Mouse (Mus musculus): Measurements from ENCODE around the gene Ncoa1. TPM values are rescaled to one million over a fixed set of nuclear protein-coding genes. Genes with fewer than 3 reads are reported as not detected.
"Not testable (repeated sequence)": the region's sequence is repeated elsewhere in the genome, so short reads cannot be mapped to it uniquely, and the experiment has no call there.

Ncoa1 gene
- polyA plus RNA-seq, 1 experiment = not detected

- H3K27ac ChIP-seq (ENCODE audit: insufficient read depth, low read depth, low read length) = no peak overlapping the region
- no peaks in the 10 kb centered on the region for H3K4me1 ChIP-seq (ENCODE audit: control insufficient read depth, insufficient read depth, low read length)
- no peak overlapping the region for H3K4me3 ChIP-seq (ENCODE audit: insufficient read depth, low read depth, low read length)
- TF ChIP-seq CTCF (IDR thresholded peaks at IDR 0.05; ENCODE audit: insufficient read depth, low read depth, low read length) (no peak), POLR2A (IDR thresholded peaks at IDR 0.05; ENCODE audit: insufficient read depth, low read depth, low read length) (no peak)
- 98% methylated on average over 2 of the region's 2 CpGs for WGBS
Observed at GRCm38 (mm10) chr12:4460990-4461389, 16.0 kb downstream of the Ncoa1 start.

- Histone ChIP-seq H3K4me1 (ENCODE audit: control insufficient read depth, insufficient read depth, low read length) (peaks cover 5% of the 10 kb centered on the region; the same call in 1 of the 2 replicates), H3K27ac (ENCODE audit: insufficient read depth, low read depth, low read length) (no peak overlapping the region), H3K4me3 (ENCODE audit: insufficient read depth, low read depth, low read length) (no peak overlapping the region)
- 71% methylated on average over 10 of the region's 10 CpGs for WGBS
- TF ChIP-seq CTCF (IDR thresholded peaks at IDR 0.05; ENCODE audit: insufficient read depth, low read depth, low read length) (no peak), POLR2A (IDR thresholded peaks at IDR 0.05; ENCODE audit: insufficient read depth, low read depth, low read length) (no peak)
Observed at GRCm38 (mm10) chr12:4454956-4455565, 21.9 kb downstream of the Ncoa1 start.

DNA sequence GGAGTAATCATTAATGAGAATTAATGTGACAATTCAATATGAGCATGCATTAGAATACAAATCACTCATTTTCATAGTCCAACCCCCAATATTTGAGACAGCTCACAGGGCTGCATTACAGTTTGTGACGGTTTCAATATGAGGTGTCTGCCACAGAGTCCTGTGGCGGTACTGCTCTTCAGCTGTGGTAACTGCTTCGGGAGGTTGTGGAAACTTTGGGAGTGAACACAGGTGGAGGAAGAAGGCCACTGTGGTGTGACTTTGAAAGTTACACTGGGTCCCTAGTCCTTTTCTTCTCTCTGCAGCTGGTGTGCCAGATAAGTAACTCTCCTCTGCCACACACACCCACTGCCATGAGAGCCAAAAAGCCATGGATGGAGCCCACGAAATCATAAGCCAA, 22.7 kb downstream of the Ncoa1 start:
- Histone ChIP-seq H3K4me3 (ENCODE audit: insufficient read depth, low read depth, low read length) (no peak overlapping the region), H3K4me1 (ENCODE audit: control insufficient read depth, insufficient read depth, low read length) (peaks cover 5% of the 10 kb centered on the region; the same call in 1 of the 2 replicates), H3K27ac (ENCODE audit: insufficient read depth, low read depth, low read length) (no peak overlapping the region)
- WGBS = 81% methylated on average over 4 of the region's 4 CpGs
- TF ChIP-seq CTCF (IDR thresholded peaks at IDR 0.05; ENCODE audit: insufficient read depth, low read depth, low read length) (no peak), POLR2A (IDR thresholded peaks at IDR 0.05; ENCODE audit: insufficient read depth, low read depth, low read length) (no peak)

GRCm38 (mm10) chr12:4452233-4452632, 24.7 kb downstream of the Ncoa1 start:
- Histone ChIP-seq H3K4me3 (ENCODE audit: insufficient read depth, low read depth, low read length) (no peak overlapping the region), H3K27ac (ENCODE audit: insufficient read depth, low read depth, low read length) (no peak overlapping the region), H3K4me1 (ENCODE audit: control insufficient read depth, insufficient read depth, low read length) (peaks cover 5% of the 10 kb centered on the region; the same call in 1 of the 2 replicates)
- TF ChIP-seq CTCF (IDR thresholded peaks at IDR 0.05; ENCODE audit: insufficient read depth, low read depth, low read length) (no peak), POLR2A (IDR thresholded peaks at IDR 0.05; ENCODE audit: insufficient read depth, low read depth, low read length) (no peak)

DNA sequence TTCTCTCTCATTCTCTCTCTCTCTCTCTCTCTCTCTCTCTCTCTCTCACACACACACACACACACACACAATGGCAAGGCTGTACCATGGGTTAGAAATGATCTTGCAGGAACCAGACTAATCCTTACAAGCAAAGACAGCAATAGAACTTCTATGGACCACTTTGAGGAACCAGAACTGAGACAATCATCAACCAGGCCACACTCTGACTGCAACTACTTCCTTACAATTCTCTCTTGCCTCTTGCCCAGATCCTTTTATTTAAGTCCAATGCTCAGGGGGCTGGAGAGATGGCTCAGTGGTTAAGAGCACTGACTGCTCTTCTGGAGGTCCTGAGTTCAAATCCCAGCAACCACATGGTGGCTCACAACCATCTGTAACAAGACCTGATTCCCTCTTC, 26.5 kb downstream of the Ncoa1 start:
- not testable (repeated sequence) for H3K4me3 ChIP-seq (ENCODE audit: insufficient read depth, low read depth, low read length); H3K4me1 ChIP-seq (ENCODE audit: control insufficient read depth, insufficient read depth, low read length); H3K27ac ChIP-seq (ENCODE audit: insufficient read depth, low read depth, low read length)

- no peak overlapping the region for H3K4me3 ChIP-seq (ENCODE audit: insufficient read depth, low read depth, low read length)
- TF ChIP-seq POLR2A (IDR thresholded peaks at IDR 0.05; ENCODE audit: insufficient read depth, low read depth, low read length) (no peak), CTCF (IDR thresholded peaks at IDR 0.05; ENCODE audit: insufficient read depth, low read depth, low read length) (no peak)
- no peak overlapping the region for H3K27ac ChIP-seq (ENCODE audit: insufficient read depth, low read depth, low read length)
- H3K4me1 ChIP-seq (ENCODE audit: control insufficient read depth, insufficient read depth, low read length) = no peaks in the 10 kb centered on the region; the same call in 1 of the 2 replicates
- WGBS = 82% methylated on average over 4 of the region's 4 CpGs
Observed at GRCm38 (mm10) chr12:4448076-4448589, 28.8 kb downstream of the Ncoa1 start.

DNA sequence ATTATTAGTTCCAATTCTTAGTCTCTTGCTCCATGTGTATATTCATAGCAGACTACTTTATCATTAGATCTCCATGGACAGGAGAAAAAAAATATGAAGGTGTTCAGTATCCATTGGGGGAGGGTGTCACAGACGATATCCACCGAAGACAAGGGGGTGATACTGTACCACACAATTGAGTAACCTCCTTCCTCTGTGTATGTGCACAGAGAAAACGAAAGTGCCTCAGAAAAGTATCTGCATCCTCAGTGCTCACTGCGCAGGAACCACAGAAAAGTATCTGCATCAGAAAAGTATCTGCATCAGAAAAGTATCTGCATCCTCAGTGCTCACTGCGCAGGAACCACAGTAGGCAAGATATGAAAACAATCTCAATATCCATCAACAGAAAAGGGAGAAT, 32.0 kb downstream of the Ncoa1 start:
- no peak overlapping the region for H3K4me3 ChIP-seq (ENCODE audit: insufficient read depth, low read depth, low read length)
- 90% methylated on average over 5 of the region's 5 CpGs for WGBS
- TF ChIP-seq POLR2A (IDR thresholded peaks at IDR 0.05; ENCODE audit: insufficient read depth, low read depth, low read length) (no peak), CTCF (IDR thresholded peaks at IDR 0.05; ENCODE audit: insufficient read depth, low read depth, low read length) (no peak)
- no peak overlapping the region for H3K27ac ChIP-seq (ENCODE audit: insufficient read depth, low read depth, low read length)
- no peaks in the 10 kb centered on the region; the same call in 1 of the 2 replicates for H3K4me1 ChIP-seq (ENCODE audit: control insufficient read depth, insufficient read depth, low read length)

- no peak for TF ChIP-seq CTCF (IDR thresholded peaks at IDR 0.05; ENCODE audit: insufficient read depth, low read depth, low read length)
- no peak for TF ChIP-seq POLR2A (IDR thresholded peaks at IDR 0.05; ENCODE audit: insufficient read depth, low read depth, low read length)
- Histone ChIP-seq H3K27ac (ENCODE audit: insufficient read depth, low read depth, low read length) (no peak overlapping the region), H3K4me3 (ENCODE audit: insufficient read depth, low read depth, low read length) (no peak overlapping the region), H3K4me1 (ENCODE audit: control insufficient read depth, insufficient read depth, low read length) (no peaks in the 10 kb centered on the region; the same call in 1 of the 2 replicates)
- 90% methylated on average over 3 of the region's 3 CpGs for WGBS
Observed at GRCm38 (mm10) chr12:4441451-4441850, 35.5 kb downstream of the Ncoa1 start.

DNA sequence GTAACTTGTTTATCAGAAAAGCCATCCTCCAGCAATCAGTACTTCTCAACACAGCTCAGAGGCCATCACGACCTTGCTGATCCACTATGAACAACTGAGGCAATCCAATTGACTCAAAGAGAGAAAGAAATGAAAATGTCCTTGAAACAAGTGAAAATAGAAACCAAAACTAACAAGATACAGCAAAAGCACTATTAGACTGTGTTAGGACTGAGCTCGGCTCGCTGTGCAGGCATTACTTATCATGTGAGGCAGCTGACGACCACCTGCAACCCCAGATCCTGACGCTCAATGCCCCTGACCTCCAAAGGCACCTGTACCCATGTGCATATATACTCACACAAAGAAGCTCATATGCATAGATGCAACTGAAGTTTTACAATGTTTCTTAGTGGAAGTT, 40.8 kb downstream of the Ncoa1 start:
- Histone ChIP-seq H3K4me3 (ENCODE audit: insufficient read depth, low read depth, low read length) (no peak overlapping the region), H3K4me1 (ENCODE audit: control insufficient read depth, insufficient read depth, low read length) (no peaks in the 10 kb centered on the region; the same call in 1 of the 2 replicates), H3K27ac (ENCODE audit: insufficient read depth, low read depth, low read length) (no peak overlapping the region)
- TF ChIP-seq CTCF (IDR thresholded peaks at IDR 0.05; ENCODE audit: insufficient read depth, low read depth, low read length) = no peak
- no peak for TF ChIP-seq POLR2A (IDR thresholded peaks at IDR 0.05; ENCODE audit: insufficient read depth, low read depth, low read length)
- 84% methylated on average over 5 of the region's 5 CpGs for WGBS

Measured in olfactory bulb, adult 2 months (tissue).